Mouse (Mus musculus): Measurements from ENCODE around the gene Tmem151b. TPM values are rescaled to one million over a fixed set of nuclear protein-coding genes. Genes with fewer than 3 reads are reported as not detected.

Gene Tmem151b
- polyA plus RNA-seq, 1 experiment from 2014 or later, result 0.14 TPM

DNA sequence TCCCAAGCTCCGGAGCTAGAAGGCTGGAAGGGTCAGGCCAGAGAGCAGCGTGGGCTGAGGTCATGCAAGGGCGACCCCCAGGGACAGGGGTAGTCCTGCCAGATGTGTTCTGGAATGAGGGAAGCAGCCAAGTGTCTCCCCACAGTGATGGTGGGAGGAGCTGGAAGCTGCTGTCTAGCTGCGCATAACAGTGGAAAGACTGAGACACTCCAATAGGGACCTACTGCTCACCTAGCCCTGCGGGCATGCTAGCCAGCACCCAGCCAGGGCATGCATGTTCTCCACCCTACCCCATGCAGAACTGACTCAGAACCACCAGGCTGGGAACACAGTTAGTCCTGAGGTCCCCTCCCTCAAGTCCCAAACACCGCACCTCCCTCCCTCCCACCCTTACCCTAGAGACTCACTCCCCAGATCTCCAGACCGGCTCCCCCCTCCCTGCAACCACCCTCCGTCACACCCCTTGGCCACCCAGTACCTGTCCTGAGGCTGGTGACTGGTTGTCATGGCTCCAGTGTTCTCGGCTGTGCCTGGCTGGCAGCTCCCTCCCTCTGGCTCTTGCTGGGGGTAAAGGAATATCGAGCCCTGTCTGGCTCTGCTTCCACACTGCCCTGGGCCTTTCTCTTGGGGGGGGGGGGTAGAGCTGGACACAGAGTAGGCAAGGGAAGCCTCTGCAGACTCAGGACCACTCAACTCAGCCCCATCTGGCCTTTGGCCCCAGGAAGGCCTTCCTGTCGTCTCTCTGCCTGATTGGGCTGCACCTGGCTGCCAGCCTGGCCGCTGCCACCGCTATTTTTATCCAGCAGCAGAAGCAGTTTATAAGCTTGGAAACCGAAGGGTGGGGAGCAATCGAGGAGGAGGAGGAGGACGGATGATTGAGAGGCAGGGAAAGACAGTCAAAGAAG, 42.5 kb upstream of the Tmem151b start:
- Histone ChIP-seq H3K4me2 (peak overlapping the region; percentile 100), H3K27ac (peak overlapping the region; percentile 97), H3K9ac (peak overlapping the region; percentile 97), H3K27me3 (no peaks in the 10 kb centered on the region), H3K4me3 (replicated peaks) (peak overlapping the region; percentile 92), H3K36me3 (peaks cover 52% of the 10 kb centered on the region), H3K9me3 (replicated peaks) (no peaks in the 10 kb centered on the region), H3K4me1 (replicated peaks) (peaks cover 76% of the 10 kb centered on the region)
- WGBS (ENCODE audit: insufficient replicate concordance), result 59% methylated on average over 16 of the region's 16 CpGs
- ATAC-seq (ENCODE audit: low read depth) (no peak), DNase-seq (no peak)

GRCm38 (mm10) chr17:45590410-45590809, 40.9 kb upstream of the Tmem151b start:
- Histone ChIP-seq H3K9ac (no peak overlapping the region), H3K27me3 (no peaks in the 10 kb centered on the region), H3K4me1 (replicated peaks) (peaks cover 72% of the 10 kb centered on the region), H3K4me3 (replicated peaks) (no peak overlapping the region), H3K9me3 (replicated peaks) (no peaks in the 10 kb centered on the region), H3K4me2 (no peak overlapping the region), H3K36me3 (peaks cover 68% of the 10 kb centered on the region), H3K27ac (no peak overlapping the region)
- DNase-seq, result no peak
- 81% methylated on average over 6 of the region's 6 CpGs for WGBS (ENCODE audit: insufficient replicate concordance)
- no peak for ATAC-seq (ENCODE audit: low read depth)

DNA sequence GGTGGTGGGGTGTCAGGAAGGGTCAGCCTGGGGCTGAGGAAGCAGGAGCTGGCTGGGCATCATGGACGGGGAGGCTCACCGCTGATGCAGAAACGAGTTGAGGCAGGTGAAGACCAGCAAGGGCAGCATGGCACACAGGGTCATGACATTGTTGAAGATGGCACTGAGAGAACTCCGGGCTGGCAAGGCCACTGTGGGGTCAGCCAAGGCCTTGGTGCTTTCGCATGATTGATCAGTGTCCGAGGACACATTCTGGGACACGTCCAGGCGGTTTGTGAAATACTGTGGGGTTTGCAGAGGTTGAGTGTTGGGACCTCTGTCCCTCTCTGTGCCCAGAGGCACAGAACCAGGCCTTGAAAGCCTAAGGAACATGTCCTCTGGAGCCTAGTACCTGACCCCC, 40.4 kb upstream of the Tmem151b start:
- Histone ChIP-seq H3K27ac (no peak overlapping the region), H3K4me1 (replicated peaks) (peaks cover 77% of the 10 kb centered on the region), H3K9ac (no peak overlapping the region), H3K4me2 (no peak overlapping the region), H3K36me3 (peaks cover 74% of the 10 kb centered on the region), H3K9me3 (replicated peaks) (no peaks in the 10 kb centered on the region), H3K27me3 (no peaks in the 10 kb centered on the region), H3K4me3 (replicated peaks) (no peak overlapping the region)
- WGBS (ENCODE audit: insufficient replicate concordance), result 85% methylated on average over 8 of the region's 8 CpGs
- DNase-seq (no peak), ATAC-seq (ENCODE audit: low read depth) (no peak)

GRCm38 (mm10) chr17:45589236-45589635, 39.8 kb upstream of the Tmem151b start:
- DNase-seq, result no peak
- peaks cover 80% of the 10 kb centered on the region for H3K36me3 ChIP-seq
- H3K4me1 ChIP-seq (replicated peaks), result peaks cover 78% of the 10 kb centered on the region

GRCm38 (mm10) chr17:45588370-45588769, 38.9 kb upstream of the Tmem151b start:
- no peak for ATAC-seq (ENCODE audit: low read depth)
- Histone ChIP-seq H3K9me3 (replicated peaks) (no peaks in the 10 kb centered on the region), H3K9ac (no peak overlapping the region), H3K27ac (no peak overlapping the region), H3K4me1 (replicated peaks) (peaks cover 78% of the 10 kb centered on the region), H3K36me3 (peaks cover 84% of the 10 kb centered on the region), H3K4me3 (replicated peaks) (no peak overlapping the region), H3K4me2 (no peak overlapping the region), H3K27me3 (no peaks in the 10 kb centered on the region)
- DNase-seq, result no peak
- 92% methylated on average over 7 of the region's 7 CpGs for WGBS (ENCODE audit: insufficient replicate concordance)

More at GRCm38 (mm10) chr17:45589236-45589635, 39.8 kb upstream of the Tmem151b start:
- WGBS (ENCODE audit: insufficient replicate concordance), result 96% methylated on average over 7 of the region's 7 CpGs
- no peak for ATAC-seq (ENCODE audit: low read depth)
- H3K9me3 ChIP-seq (replicated peaks), result no peaks in the 10 kb centered on the region
- no peak overlapping the region for H3K4me3 ChIP-seq (replicated peaks)
- H3K27me3 ChIP-seq, result no peaks in the 10 kb centered on the region
- no peak overlapping the region for H3K27ac ChIP-seq
- H3K9ac ChIP-seq, result no peak overlapping the region; the same call in 1 of the 2 replicates
- no peak overlapping the region for H3K4me2 ChIP-seq

- Histone ChIP-seq H3K36me3 (peaks cover 77% of the 10 kb centered on the region), H3K4me3 (replicated peaks) (no peak overlapping the region), H3K9me3 (replicated peaks) (no peaks in the 10 kb centered on the region), H3K4me1 (replicated peaks) (peaks cover 78% of the 10 kb centered on the region), H3K9ac (no peak overlapping the region), H3K27me3 (no peaks in the 10 kb centered on the region), H3K27ac (peak overlapping the region; percentile 93), H3K4me2 (no peak overlapping the region)
- WGBS (ENCODE audit: insufficient replicate concordance), result 86% methylated on average over 3 of the region's 3 CpGs
- ATAC-seq (ENCODE audit: low read depth), result no peak
- peak; percentile 51 for DNase-seq
Observed at GRCm38 (mm10) chr17:45586449-45586837, 37.0 kb upstream of the Tmem151b start.

GRCm38 (mm10) chr17:45585725-45586448, 36.4 kb upstream of the Tmem151b start:
- ATAC-seq (ENCODE audit: low read depth) (no peak), DNase-seq (no peak)
- whole genome bisulfite sequencing (ENCODE audit: insufficient replicate concordance), result 78% methylated on average over 23 of the region's 23 CpGs
- H3K4me3 ChIP-seq (replicated peaks), result no peak overlapping the region
- no peaks in the 10 kb centered on the region for H3K9me3 ChIP-seq (replicated peaks)
- H3K36me3 ChIP-seq, result peaks cover 71% of the 10 kb centered on the region
- no peaks in the 10 kb centered on the region for H3K27me3 ChIP-seq
- H3K4me1 ChIP-seq (replicated peaks), result peaks cover 77% of the 10 kb centered on the region
- H3K9ac ChIP-seq, result no peak overlapping the region
- 0 out of 2 replicates have a peak overlapping the region, but pooled peaks have one; percentile 11 for H3K4me2 ChIP-seq
- peak overlapping the region; percentile 93 for H3K27ac ChIP-seq

GRCm38 (mm10) chr17:45584939-45585678, 35.6 kb upstream of the Tmem151b start:
- 37% methylated on average over 14 of the region's 14 CpGs for WGBS (ENCODE audit: insufficient replicate concordance)
- peak overlapping the region; percentile 19; the same call in 1 of the 2 replicates for H3K9ac ChIP-seq
- H3K4me1 ChIP-seq (replicated peaks), result peaks cover 74% of the 10 kb centered on the region
- peak; percentile 58 for DNase-seq
- H3K27me3 ChIP-seq, result no peaks in the 10 kb centered on the region
- H3K4me2 ChIP-seq, result no peak overlapping the region
- peak overlapping the region; percentile 93 for H3K27ac ChIP-seq
- no peak overlapping the region for H3K4me3 ChIP-seq (replicated peaks)
- H3K9me3 ChIP-seq (replicated peaks), result no peaks in the 10 kb centered on the region
- ATAC-seq (ENCODE audit: low read depth), result peak; percentile 39
- H3K36me3 ChIP-seq, result peaks cover 63% of the 10 kb centered on the region

- WGBS (ENCODE audit: insufficient replicate concordance), result 52% methylated on average over 12 of the region's 12 CpGs
- H3K36me3 ChIP-seq, result peaks cover 55% of the 10 kb centered on the region
- peaks cover 75% of the 10 kb centered on the region for H3K4me1 ChIP-seq (replicated peaks)
- no peak overlapping the region for H3K4me3 ChIP-seq (replicated peaks)
- H3K9ac ChIP-seq, result peak overlapping the region; percentile 19; the same call in 1 of the 2 replicates
- H3K9me3 ChIP-seq (replicated peaks), result no peaks in the 10 kb centered on the region
- DNase-seq, result no peak
- peak overlapping the region; percentile 93 for H3K27ac ChIP-seq
- no peak overlapping the region; the same call in 1 of the 2 replicates for H3K4me2 ChIP-seq
- ATAC-seq (ENCODE audit: low read depth), result no peak
- H3K27me3 ChIP-seq, result no peaks in the 10 kb centered on the region
Observed at GRCm38 (mm10) chr17:45584096-45584896, 34.8 kb upstream of the Tmem151b start.

DNA sequence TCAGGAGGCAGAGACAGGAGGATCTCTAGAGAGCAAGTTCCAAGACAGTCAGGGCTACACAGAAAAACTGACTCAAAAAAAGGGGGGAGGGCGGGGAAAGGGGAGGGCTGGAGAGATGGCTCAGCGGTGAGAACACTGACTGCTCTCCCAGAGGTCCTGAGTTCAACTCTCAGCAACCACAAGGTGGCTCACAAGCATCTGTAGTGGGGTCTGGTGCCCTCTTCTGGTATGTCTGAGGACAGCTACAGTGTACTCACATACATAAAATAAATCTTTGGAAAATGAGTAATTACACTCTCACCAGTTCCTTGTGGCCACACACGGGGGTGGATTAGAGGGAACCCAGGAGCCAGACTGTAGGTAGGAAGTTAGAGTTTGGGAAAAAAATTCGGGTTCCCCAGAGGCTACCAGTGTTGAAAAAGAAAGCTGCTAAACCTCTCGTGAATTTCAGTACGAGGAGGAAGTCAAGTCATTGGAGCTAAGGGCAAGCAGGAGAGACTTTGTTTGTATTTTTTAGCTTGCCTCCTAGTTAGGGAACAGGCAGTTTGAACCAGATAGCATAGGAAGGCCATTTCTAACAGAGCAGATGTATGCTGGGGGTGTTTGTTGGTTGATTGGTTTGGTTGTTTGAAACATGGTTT, 33.4 kb upstream of the Tmem151b start:
- Histone ChIP-seq H3K9ac (0 out of 2 replicates have a peak overlapping the region, but pooled peaks have one; percentile 22), H3K27ac (peak overlapping the region; percentile 93), H3K9me3 (replicated peaks) (no peaks in the 10 kb centered on the region), H3K36me3 (peaks cover 41% of the 10 kb centered on the region), H3K4me2 (peak overlapping the region; percentile 52), H3K4me3 (replicated peaks) (no peak overlapping the region), H3K27me3 (no peaks in the 10 kb centered on the region), H3K4me1 (replicated peaks) (peaks cover 84% of the 10 kb centered on the region)
- ATAC-seq (ENCODE audit: low read depth) (peak; percentile 6; the same call in 1 of the 2 replicates), DNase-seq (peak; percentile 45)
- WGBS (ENCODE audit: insufficient replicate concordance), result 41% methylated on average over 6 of the region's 6 CpGs
